Mouse (Mus musculus) testis, adult 2 months (tissue): ENCODE measurements around the gene Pdzrn3. TPM values are rescaled to one million over a fixed set of nuclear protein-coding genes. Genes with fewer than 3 reads are reported as not detected.

Experiments used
- H3K27ac ChIP-seq: fragments of 200-500 bp; 2 replicates; pipeline ENCODE4 v1.5.1; 2012; ENCODE audit warnings: low read depth, low read length; ENCODE audit not compliant: control insufficient read depth, insufficient read depth
- H3K27me3 ChIP-seq: fragments of 200-500 bp; 2 replicates; pipeline ENCODE4 v1.6.1; 2012; ENCODE audit warnings: mild to moderate bottlenecking, low read length, moderate library complexity; ENCODE audit not compliant: control insufficient read depth, insufficient read depth
- H3K36me3 ChIP-seq: fragments of 200-500 bp; 2 replicates; pipeline ENCODE4 v1.6.1; 2012; ENCODE audit warnings: mild to moderate bottlenecking, low read length; ENCODE audit not compliant: control insufficient read depth, insufficient read depth
- H3K4me1 ChIP-seq: fragments of 200-500 bp; 2 replicates; pipeline ENCODE4 v1.6.1; 2012; ENCODE audit warnings: low read length; ENCODE audit not compliant: control insufficient read depth, insufficient read depth
- H3K4me3 ChIP-seq: fragments of 200-500 bp; 2 replicates; pipeline ENCODE4 v1.5.1; 2012; ENCODE audit warnings: low read depth, mild to moderate bottlenecking, low read length, moderate library complexity, mixed read lengths; ENCODE audit not compliant: control insufficient read depth
- CTCF ChIP-seq: fragments of 200-500 bp; IDR thresholded peaks from 2 replicates; pipeline ENCODE4 v1.5.1; 2012; ENCODE audit warnings: low read depth, mild to moderate bottlenecking, inconsistent platforms, low read length, moderate library complexity; ENCODE audit not compliant: control insufficient read depth, insufficient read depth, insufficient replicate concordance
- POLR2A ChIP-seq: fragments of 200-500 bp; IDR thresholded peaks from 2 replicates; pipeline ENCODE4 v1.6.1; 2012; ENCODE audit warnings: low read depth, mild to moderate bottlenecking, inconsistent platforms, low read length, moderate library complexity; ENCODE audit not compliant: control insufficient read depth
- polyA plus RNA-seq: library from polyadenylated mRNA; depleted of rRNA; stranded (reverse); fragments of >200 nt; gene quantifications from 2 replicates; pipeline ENCODE4 v1.2.3, GENCODE M21; 2012

Gene Pdzrn3
- polyA plus RNA-seq, 1 experiment: 1.2 TPM

DNA sequence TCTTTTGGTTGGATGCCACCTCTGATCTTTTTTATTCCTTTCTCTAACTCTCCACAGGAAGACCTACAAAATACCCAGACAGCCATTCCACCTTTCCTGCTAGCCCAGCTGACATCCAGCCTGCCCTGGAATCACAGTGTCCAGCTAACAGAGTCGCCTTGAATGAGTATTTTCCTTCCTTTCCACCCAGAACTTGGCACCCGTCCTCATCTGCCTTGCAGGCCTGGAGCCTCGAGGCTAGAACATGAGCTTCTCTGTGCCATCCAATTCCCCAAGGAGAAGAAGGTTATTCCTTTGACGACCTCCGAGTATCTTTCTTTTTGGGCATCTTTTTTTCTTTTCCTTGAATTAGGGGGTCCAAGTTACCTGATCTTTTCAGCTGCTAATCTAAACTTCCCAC lies 181.8 kb downstream of the Pdzrn3 start:
- no peak overlapping the region for H3K27ac ChIP-seq
- H3K4me1 ChIP-seq: no peaks in the 10 kb centered on the region; the same call in 1 of the 2 replicates
- H3K4me3 ChIP-seq: no peak overlapping the region
- no peak for TF ChIP-seq CTCF
- TF ChIP-seq POLR2A: no peak
- no peaks in the 10 kb centered on the region for H3K27me3 ChIP-seq
- H3K36me3 ChIP-seq: no peaks in the 10 kb centered on the region

DNA sequence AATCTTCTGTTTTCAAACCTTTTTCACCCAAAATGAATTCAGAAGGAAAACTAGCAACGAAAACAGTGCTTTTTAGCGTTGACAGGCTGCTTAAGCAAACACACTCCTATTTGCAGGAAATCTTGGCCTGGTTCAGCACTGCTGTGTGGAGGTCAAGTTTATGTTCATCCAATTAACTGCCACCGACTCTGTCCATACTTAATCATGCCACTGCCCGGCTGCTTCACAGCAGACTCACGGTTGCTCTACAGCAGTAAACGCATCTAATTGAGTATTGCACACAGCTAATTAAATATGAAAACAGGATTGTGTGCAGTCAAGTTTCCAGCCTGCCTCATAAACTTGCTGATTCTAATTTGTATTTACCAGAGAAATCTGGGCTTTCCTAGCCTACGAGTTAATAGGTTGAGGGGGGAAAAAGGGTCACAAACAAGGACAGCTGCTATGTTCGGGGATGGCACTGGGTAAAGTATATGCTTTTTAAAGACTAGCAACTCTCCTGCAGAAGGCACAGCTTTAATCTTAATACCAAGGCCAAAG lies 183.2 kb downstream of the Pdzrn3 start:
- Histone ChIP-seq H3K4me1 (no peaks in the 10 kb centered on the region; the same call in 1 of the 2 replicates), H3K27me3 (no peaks in the 10 kb centered on the region), H3K4me3 (no peak overlapping the region), H3K36me3 (no peaks in the 10 kb centered on the region), H3K27ac (no peak overlapping the region)
- TF ChIP-seq POLR2A (no peak), CTCF (no peak)

- Histone ChIP-seq H3K4me3 (no peak overlapping the region), H3K4me1 (no peaks in the 10 kb centered on the region), H3K36me3 (no peaks in the 10 kb centered on the region), H3K27me3 (no peaks in the 10 kb centered on the region), H3K27ac (no peak overlapping the region)
- no peak for TF ChIP-seq CTCF
- no peak for TF ChIP-seq POLR2A
These were observed 186.1 kb downstream of the Pdzrn3 start for GRCm38 (mm10) chr6:101191576-101191975.

GRCm38 (mm10) chr6:101187322-101187721 lies 190.4 kb downstream of the Pdzrn3 start:
- TF ChIP-seq POLR2A: no peak
- no peak for TF ChIP-seq CTCF
- no peaks in the 10 kb centered on the region for H3K27me3 ChIP-seq
- no peaks in the 10 kb centered on the region for H3K36me3 ChIP-seq
- H3K27ac ChIP-seq: no peak overlapping the region
- H3K4me1 ChIP-seq: no peaks in the 10 kb centered on the region
- no peak overlapping the region for H3K4me3 ChIP-seq

- Histone ChIP-seq H3K4me1 (no peaks in the 10 kb centered on the region), H3K27me3 (no peaks in the 10 kb centered on the region), H3K27ac (no peak overlapping the region), H3K36me3 (no peaks in the 10 kb centered on the region), H3K4me3 (no peak overlapping the region)
- no peak for TF ChIP-seq POLR2A
- no peak for TF ChIP-seq CTCF
These were observed 190.8 kb downstream of the Pdzrn3 start for GRCm38 (mm10) chr6:101186887-101187286.

DNA sequence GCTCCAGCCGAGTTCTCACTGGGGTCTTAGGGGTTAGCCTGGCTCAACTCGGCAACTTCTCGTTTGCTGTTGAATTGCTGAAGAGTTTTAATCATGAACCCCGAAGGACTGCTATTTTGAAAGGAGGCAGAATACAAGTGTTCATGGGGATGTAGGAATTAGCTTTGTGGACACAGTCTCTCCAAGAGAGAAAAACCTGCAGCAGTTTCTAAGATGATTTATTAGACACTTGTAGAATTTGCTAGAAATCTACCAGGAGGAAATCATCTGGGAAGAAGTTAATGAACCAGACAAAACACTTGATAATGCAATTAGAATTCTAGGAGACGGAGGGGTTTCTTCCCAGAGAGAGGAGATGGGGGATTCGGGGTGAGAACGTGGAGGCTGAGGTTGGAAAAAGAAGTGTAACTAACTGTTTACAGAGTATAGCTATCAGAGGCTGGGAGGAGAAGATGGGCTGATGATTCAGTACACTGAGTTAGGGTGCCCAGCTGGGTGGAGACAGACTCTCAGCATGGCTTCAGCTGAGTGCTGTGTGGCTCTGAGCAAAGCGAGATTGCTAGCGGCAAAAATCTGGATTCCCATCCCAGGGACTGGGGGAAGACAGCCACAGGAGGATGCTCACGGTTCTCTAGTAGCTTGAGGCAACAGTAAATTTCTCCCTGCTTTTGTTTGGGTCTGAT lies 193.5 kb downstream of the Pdzrn3 start:
- H3K27me3 ChIP-seq: no peaks in the 10 kb centered on the region
- no peak overlapping the region for H3K27ac ChIP-seq
- H3K4me1 ChIP-seq: no peaks in the 10 kb centered on the region
- no peak overlapping the region for H3K4me3 ChIP-seq
- TF ChIP-seq POLR2A (no peak), CTCF (no peak)
- no peaks in the 10 kb centered on the region for H3K36me3 ChIP-seq

GRCm38 (mm10) chr6:101170699-101171098 lies 207.0 kb downstream of the Pdzrn3 start:
- Histone ChIP-seq H3K27me3 (no peaks in the 10 kb centered on the region), H3K36me3 (no peaks in the 10 kb centered on the region), H3K4me1 (no peaks in the 10 kb centered on the region), H3K27ac (no peak overlapping the region), H3K4me3 (no peak overlapping the region)
- no peak for TF ChIP-seq POLR2A
- no peak for TF ChIP-seq CTCF

DNA sequence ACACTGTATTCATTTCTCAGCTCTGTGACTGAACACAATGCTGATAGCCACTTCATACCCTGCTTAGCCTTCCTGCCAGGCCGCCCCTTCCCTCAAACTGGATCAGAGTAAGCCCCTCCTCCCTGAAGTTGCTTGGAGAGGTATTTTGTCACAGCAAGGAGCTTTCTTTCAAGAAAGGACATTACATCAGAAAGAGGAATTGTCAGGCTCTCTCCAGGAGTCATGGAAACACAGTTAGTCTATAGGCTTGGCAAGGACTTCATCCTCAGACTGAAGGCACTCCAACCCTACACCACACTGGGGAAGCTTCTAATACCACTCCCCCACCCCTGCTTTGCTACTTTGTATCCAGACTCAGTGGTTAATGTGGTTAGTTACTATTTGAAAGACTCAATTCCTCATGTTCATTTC lies 224.2 kb downstream of the Pdzrn3 start:
- Histone ChIP-seq H3K27me3 (no peaks in the 10 kb centered on the region), H3K4me1 (peaks cover 12% of the 10 kb centered on the region), H3K4me3 (no peak overlapping the region), H3K36me3 (no peaks in the 10 kb centered on the region), H3K27ac (no peak overlapping the region)
- TF ChIP-seq POLR2A (no peak), CTCF (no peak)
